Mouse (Mus musculus) G1E (cell line): ENCODE data around the gene Pamr1.

Experiments
- CTCF ChIP-seq: IDR thresholded peaks from 2 replicates; pipeline ENCODE4 v1.5.1; 2012; ENCODE audit warnings: low read depth, low read length, inconsistent platforms, mixed read lengths
- GATA1 ChIP-seq: IDR thresholded peaks from 2 replicates; pipeline ENCODE4 v1.6.1; 2012; ENCODE audit warnings: borderline replicate concordance, low read length, inconsistent platforms, mixed read lengths
- POLR2AphosphoS5 ChIP-seq: IDR thresholded peaks from 2 replicates; pipeline ENCODE4 v1.6.1; 2012; ENCODE audit warnings: low read depth, low read length, inconsistent platforms; ENCODE audit not compliant: insufficient replicate concordance
- TAL1 ChIP-seq: conservative IDR thresholded peaks from 2 replicates; pipeline ENCODE4 v1.6.1; 2012; ENCODE audit warnings: low read depth, low read length, inconsistent platforms, mixed read lengths

DNA sequence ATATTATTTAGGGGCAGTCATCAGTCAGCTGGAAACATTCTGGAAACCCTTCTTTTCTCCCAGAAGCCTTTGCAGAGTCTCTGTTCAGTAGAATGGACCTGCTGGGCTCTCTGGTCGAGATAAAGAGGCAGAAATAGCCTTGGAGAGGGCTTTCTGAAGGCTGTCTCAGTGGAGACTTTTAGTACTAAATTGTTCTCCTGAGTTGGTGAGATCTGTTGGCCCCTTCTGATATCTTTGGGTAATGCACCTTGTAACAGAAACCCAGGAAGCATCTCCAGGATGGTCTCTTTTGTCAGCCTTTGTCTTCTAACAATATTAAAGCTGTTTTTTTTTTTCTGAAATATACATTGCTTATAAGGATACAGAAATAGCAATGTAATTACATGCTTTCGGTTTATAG lies 111.2 kb downstream of the Pamr1 start:
- TF ChIP-seq GATA1 (no peak), CTCF (no peak), TAL1 (no peak), POLR2AphosphoS5 (no peak)
